Mouse (Mus musculus) left cerebral cortex, postnatal 14 days (tissue): ENCODE data around the gene Trim59. TPM values are rescaled to one million over a fixed set of nuclear protein-coding genes. Genes with fewer than 3 reads are reported as not detected.

Experiments
- DNase-seq, 2 experiments: peaks; one replicate each; pipeline ENCODE4 v3.0.0; 2021 to 2022; ENCODE audit warnings: low spot score in 2 of 2, mixed read lengths in 1 of 2
- intact Hi-C: fragments of 180-260 bp; cut with DNase I; formaldehyde crosslinking; loops from one replicate; pipeline ENCODE4 v1.15.1; 2025
- microRNA-seq, 2 experiments: library from miRNA; unstranded; fragments of <30 nt; microRNA quantifications; one replicate each; pipeline ENCODE4 v1.2.0; 2022
- total RNA-seq, 2 experiments: library from RNA; stranded (reverse); gene quantifications; 2 replicates each; pipeline ENCODE4 v1.2.3; 2021

The Trim59 gene
- total RNA-seq, 2 experiments from 2014 or later = 3.6 to 6.3 TPM

GRCm38 (mm10) chr3:69008873-69009272 lies 35.7 kb downstream of the Trim59 start:
- DNase-seq = no peak
- intact Hi-C loops = loop anchor here (5.0 kb wide), 1 partner anchor 33 kb away; the partner anchor contains the start of gene Trim59

GRCm38 (mm10) chr3:69006246-69006760 lies 38.3 kb downstream of the Trim59 start:
- intact Hi-C loops = loop anchor here (5.0 kb wide), 1 partner anchor 36 kb away; the partner anchor contains the start of gene Trim59

GRCm38 (mm10) chr3:69005338-69006245 lies 39.0 kb downstream of the Trim59 start:
- intact Hi-C loops = loop anchor here (5.0 kb wide), 1 partner anchor 37 kb away; the partner anchor contains the start of gene Trim59

More at GRCm38 (mm10) chr3:69006246-69006760, 38.3 kb downstream of the Trim59 start:
- no peak for DNase-seq

GRCm38 (mm10) chr3:69004437-69005337 lies 39.9 kb downstream of the Trim59 start, which contains the start of the genes Ift80 and Smc4:
Gene Ift80, minus strand, starts transcription at chr3:69004570.
Gene Smc4, plus strand, starts transcription at chr3:69004738.
- peak; percentile 96 to 97 for DNase-seq
- intact Hi-C loops = loop anchor here (5.0 kb wide), 1 partner anchor 38 kb away; the partner anchor contains the start of gene Trim59

More at GRCm38 (mm10) chr3:69005338-69006245, 39.0 kb downstream of the Trim59 start:
- DNase-seq = peak; percentile 14 to 17

- intact Hi-C loops = no loop called here
- peak in 1 of 2 experiments; percentile 4 for DNase-seq
Observed at GRCm38 (mm10) chr3:69004055-69004436, 40.5 kb downstream of the Trim59 start.

- intact Hi-C loops = no loop called here
- DNase-seq = no peak
Observed at GRCm38 (mm10) chr3:69002781-69003180, 41.8 kb downstream of the Trim59 start.

GRCm38 (mm10) chr3:68986550-68986949 lies 58.0 kb downstream of the Trim59 start:
- DNase-seq = no peak
- intact Hi-C loops = no loop called here

Small RNA genes lying within 50 kb of the gene (microRNA-seq; reads per million reads assigned to microRNA genes)
- 428 to 506 reads per million in 2 experiments for gene Mir15b
- gene Mir16-2 = 56.7 to 92.9 reads per million in 2 experiments

Other genes with a start within 250 kb of the Trim59 start
- gene 1110032F04Rik, start 175.2 kb downstream of the Trim59 start, total RNA-seq = 10 to 100 TPM; 14.6 to 15.2 TPM
- 10 to 100 TPM; 17.6 to 17.7 TPM for gene Ift80, start 40.2 kb downstream of the Trim59 start, total RNA-seq
- gene Smc4, start 40.0 kb downstream of the Trim59 start, total RNA-seq = 1 to 10 TPM; 6.4 to 8.2 TPM
- 10 to 100 TPM; 59.9 to 61.2 TPM for gene Kpna4, start 82.4 kb upstream of the Trim59 start, total RNA-seq
- not detected for gene Arl14, start 177.7 kb upstream of the Trim59 start, total RNA-seq